Mouse (Mus musculus) heart, adult 2 months (tissue): ENCODE measurements around the gene Castor1. TPM values are rescaled to one million over a fixed set of nuclear protein-coding genes. Genes with fewer than 3 reads are reported as not detected.

Experiments used
- DNase-seq, 2 experiments: peaks; one replicate each; pipeline ENCODE4 v3.0.0; 2021
- H3K27ac ChIP-seq: fragments of 200-600 bp; 2 replicates; pipeline ENCODE4 v1.8.1; 2022
- H3K27me3 ChIP-seq: fragments of 200-500 bp; 2 replicates; pipeline ENCODE4 v1.6.1; 2012; ENCODE audit warnings: mild to moderate bottlenecking, low read length, inconsistent platforms, mixed read lengths; ENCODE audit not compliant: control insufficient read depth, insufficient read depth
- H3K36me3 ChIP-seq: fragments of 200-500 bp; 2 replicates; pipeline ENCODE4 v1.6.1; 2012; ENCODE audit warnings: low read length, inconsistent platforms; ENCODE audit not compliant: control insufficient read depth, insufficient read depth
- H3K4me1 ChIP-seq: fragments of 200-500 bp; 2 replicates; pipeline ENCODE4 v1.6.1; 2011; ENCODE audit warnings: low read length; ENCODE audit not compliant: control insufficient read depth, insufficient read depth
- H3K4me3 ChIP-seq: fragments of 200-600 bp; 2 replicates; pipeline ENCODE4 v1.8.1; 2022
- H3K79me2 ChIP-seq: fragments of 200-500 bp; replicated peaks from 2 replicates; pipeline ENCODE4 v1.6.1; 2012; ENCODE audit warnings: mild to moderate bottlenecking, inconsistent platforms, low read length, moderate library complexity, mixed read lengths; ENCODE audit not compliant: control insufficient read depth, insufficient read depth
- H3K9ac ChIP-seq: fragments of 200-500 bp; 2 replicates; pipeline ENCODE4 v1.6.1; 2012; ENCODE audit warnings: low read depth, mild to moderate bottlenecking, control low read depth, inconsistent platforms, low read length, mixed read lengths
- CTCF ChIP-seq: fragments of 200-600 bp; IDR thresholded peaks from 2 replicates; pipeline ENCODE4 v1.8.1; 2022; ENCODE audit warnings: antibody characterized with exemption, mild to moderate bottlenecking, moderate library complexity
- EP300 ChIP-seq: fragments of 200-500 bp; IDR thresholded peaks from 2 replicates; pipeline ENCODE4 v1.6.1; 2011; ENCODE audit warnings: low read depth, low read length, control low read depth; ENCODE audit not compliant: insufficient read depth
- POLR2A ChIP-seq: fragments of 200-500 bp; IDR thresholded peaks from 2 replicates; pipeline ENCODE4 v1.6.1; 2011; ENCODE audit warnings: mild to moderate bottlenecking, low read depth, low read length, control low read depth; ENCODE audit not compliant: insufficient read depth
- WGBS: fragments of 180-500 bp; shearing (Covaris S2); methylation state at CpG from one replicate; pipeline ENCODE4 v1.1.7; 2018; 5-methylcytosine and 5-hydroxymethylcytosine counted together
- intact Hi-C: fragments of 180-260 bp; cut with DNase I; formaldehyde crosslinking; loops from one replicate; pipeline ENCODE4 v1.15.1; 2025
- polyA plus RNA-seq: library from polyadenylated mRNA; depleted of rRNA; stranded (reverse); fragments of >200 nt; gene quantifications from 2 replicates; pipeline ENCODE4 v1.2.3, GENCODE M21; 2012
- total RNA-seq, 2 experiments: library from RNA; stranded (reverse); gene quantifications; 2 replicates each; pipeline ENCODE4 v1.2.3; 2021

Castor1 gene
- total and polyA plus RNA-seq, 3 experiments, result 4.0 to 13.5 (median 5.9) TPM

GRCm38 (mm10) chr11:4232644-4233043 is 14.6 kb downstream of the Castor1 start:
- Histone ChIP-seq H3K79me2 (no peaks in the 10 kb centered on the region), H3K9ac (no peak overlapping the region), H3K4me3 (no peak overlapping the region), H3K27ac (no peak overlapping the region), H3K4me1 (peaks cover 3% of the 10 kb centered on the region), H3K36me3 (no peaks in the 10 kb centered on the region), H3K27me3 (no peaks in the 10 kb centered on the region)
- TF ChIP-seq EP300, result no peak
- no peak for TF ChIP-seq CTCF
- TF ChIP-seq POLR2A, result no peak
- intact Hi-C loops, result no loop called here
- DNase-seq, result peak in 1 of 2 experiments; percentile 54
- WGBS, result 37% methylated on average over 12 of the region's 12 CpGs

GRCm38 (mm10) chr11:4235052-4235655 is 17.1 kb downstream of the Castor1 start:
- DNase-seq, result no peak
- intact Hi-C loops, result no loop called here
- TF ChIP-seq POLR2A (no peak), CTCF (no peak), EP300 (no peak)
- Histone ChIP-seq H3K4me1 (no peaks in the 10 kb centered on the region), H3K4me3 (no peak overlapping the region), H3K36me3 (no peaks in the 10 kb centered on the region), H3K9ac (no peak overlapping the region), H3K79me2 (no peaks in the 10 kb centered on the region), H3K27me3 (no peaks in the 10 kb centered on the region; the same call in 1 of the 2 replicates), H3K27ac (no peak overlapping the region)
- 88% methylated on average over 6 of the region's 6 CpGs for WGBS

GRCm38 (mm10) chr11:4235665-4236545 is 17.9 kb downstream of the Castor1 start, which contains the start of gene Osm:
Gene Osm (plus strand): TSS chr11:4236420.
- TF ChIP-seq POLR2A (no peak), EP300 (no peak), CTCF (no peak)
- intact Hi-C loops, result no loop called here
- Histone ChIP-seq H3K27me3 (no peaks in the 10 kb centered on the region; the same call in 1 of the 2 replicates), H3K9ac (no peak within 1 kb of the TSS), H3K36me3 (no peaks in the 10 kb centered on the region), H3K4me3 (no peak within 1 kb of the TSS), H3K79me2 (no peaks in the 10 kb centered on the region), H3K4me1 (no peaks in the 10 kb centered on the region), H3K27ac (no peak within 1 kb of the TSS)
- WGBS, result 69% methylated on average over 16 of the region's 16 CpGs
- peak; percentile 42 to 70 for DNase-seq

- TF ChIP-seq EP300 (no peak), POLR2A (no peak), CTCF (no peak)
- no peak overlapping the region for H3K27ac ChIP-seq
- H3K4me3 ChIP-seq, result no peak overlapping the region
- intact Hi-C loops, result no loop called here
- H3K9ac ChIP-seq, result no peak overlapping the region
- no peaks in the 10 kb centered on the region for H3K4me1 ChIP-seq
- H3K27me3 ChIP-seq, result no peaks in the 10 kb centered on the region; the same call in 1 of the 2 replicates
- DNase-seq, result peak in 1 of 2 experiments; percentile 22
- H3K79me2 ChIP-seq, result no peaks in the 10 kb centered on the region
- 83% methylated on average over 21 of the region's 21 CpGs for WGBS
- no peaks in the 10 kb centered on the region for H3K36me3 ChIP-seq
Observed at GRCm38 (mm10) chr11:4236546-4237067, 18.6 kb downstream of the Castor1 start.

- no peak overlapping the region for H3K9ac ChIP-seq
- intact Hi-C loops, result no loop called here
- H3K27me3 ChIP-seq, result no peaks in the 10 kb centered on the region; the same call in 1 of the 2 replicates
- WGBS, result 66% methylated on average over 18 of the region's 18 CpGs
- no peaks in the 10 kb centered on the region for H3K79me2 ChIP-seq
- H3K4me1 ChIP-seq, result no peaks in the 10 kb centered on the region
- no peaks in the 10 kb centered on the region for H3K36me3 ChIP-seq
- no peak overlapping the region for H3K4me3 ChIP-seq
- no peak overlapping the region for H3K27ac ChIP-seq
- TF ChIP-seq CTCF (no peak), EP300 (no peak), POLR2A (no peak)
- peak in 1 of 2 experiments; percentile 25 for DNase-seq
Observed at GRCm38 (mm10) chr11:4237389-4237912, 19.4 kb downstream of the Castor1 start.

GRCm38 (mm10) chr11:4238167-4238566 is 20.1 kb downstream of the Castor1 start:
- H3K27me3 ChIP-seq, result no peaks in the 10 kb centered on the region; the same call in 1 of the 2 replicates
- no peaks in the 10 kb centered on the region for H3K36me3 ChIP-seq
- no peak for TF ChIP-seq EP300
- H3K27ac ChIP-seq, result no peak overlapping the region
- WGBS, result 88% methylated on average over 6 of the region's 6 CpGs
- H3K4me1 ChIP-seq, result no peaks in the 10 kb centered on the region
- no peak overlapping the region for H3K4me3 ChIP-seq
- no peaks in the 10 kb centered on the region for H3K79me2 ChIP-seq
- no peak overlapping the region for H3K9ac ChIP-seq
- no peak for DNase-seq
- intact Hi-C loops, result no loop called here
